Comparison of ENCODE assay signal across 9 mouse cellular contexts in genomic region chr4:82503274-82504014, GRCm38 (mm10).
A peak's percentile ranks its signal among the peaks of the same experiment; 100 is the strongest.
DNase-seq lines count a peak whose midpoint lies in the region; ATAC-seq and TF ChIP-seq lines count a peak whose summit lies in the region.
"Had no signal": no experiment of that assay in that cellular context is flagged by ENCODE, and none has a peak within 500 bp of the region (broad histone marks: within the 10 kb centered on the region; RNA-seq: fewer than 3 reads in every experiment).

No protein-coding gene starts in this region.

- no peaks in the 10 kb centered on the region for H3K9me3 ChIP-seq in heart, embryonic 11.5 days (replicated peaks; ENCODE audit: control insufficient read depth, low read length)
- no peaks in the 10 kb centered on the region for H3K9me3 ChIP-seq in hindbrain, embryonic 10.5 days
- H3K9me3 ChIP-seq in liver, postnatal 0 days (ENCODE audit: low read length), result no peaks in the 10 kb centered on the region

- no peak for TF ChIP-seq EP300 in liver, postnatal 0 days (IDR thresholded peaks at IDR 0.05; ENCODE audit: low read depth)

- H3K36me3 ChIP-seq in heart, embryonic 11.5 days (ENCODE audit: control insufficient read depth, insufficient read depth, low read length), result no peaks in the 10 kb centered on the region
- H3K36me3 ChIP-seq in hindbrain, embryonic 10.5 days, result peaks cover under 1% of the 10 kb centered on the region
- no peaks in the 10 kb centered on the region for H3K36me3 ChIP-seq in liver, postnatal 0 days (replicated peaks; ENCODE audit: insufficient read depth, low read length)

- DNase-seq in heart, adult 9 months (ENCODE audit: low spot score in 2 of 2), result no peak
- peak; percentile 36 for DNase-seq in Muller cell, postnatal 12 days (ENCODE audit: inconsistent ontology term)
- DNase-seq in hindbrain, embryonic 10.5 days (ENCODE audit: low spot score), result no peak
- no peak for DNase-seq in liver, postnatal 0 days
- DNase-seq in cerebellum, adult 18-20 months, result no peak
- no peak for DNase-seq in adrenal gland, postnatal 36 days

- H3K4me3 ChIP-seq in heart, embryonic 11.5 days (ENCODE audit: low read depth, low read length), result peak overlapping the region; percentile 80
- H3K4me3 ChIP-seq in hindbrain, embryonic 10.5 days, result peak overlapping the region; percentile 79
- H3K4me3 ChIP-seq in liver, postnatal 0 days (ENCODE audit: low read depth, low read length), result peak overlapping the region; percentile 71

- peak overlapping the region; percentile 100 for H3K9ac ChIP-seq in heart, embryonic 11.5 days (ENCODE audit: low read depth, low read length)
- H3K9ac ChIP-seq in liver, postnatal 0 days (replicated peaks), result peak overlapping the region; percentile 57; the same call in 1 of the 2 replicates

- peaks cover 30% of the 10 kb centered on the region for H3K4me1 ChIP-seq in heart, embryonic 11.5 days (ENCODE audit: control insufficient read depth, insufficient read depth, low read length)
- peaks cover 46% of the 10 kb centered on the region for H3K4me1 ChIP-seq in hindbrain, embryonic 10.5 days (replicated peaks)
- H3K4me1 ChIP-seq in liver, postnatal 0 days (ENCODE audit: insufficient read depth), result 0 out of 2 replicates have a peak, but pooled peaks cover 6% of the 10 kb centered on the region

- no peaks in the 10 kb centered on the region for H3K27me3 ChIP-seq in heart, embryonic 11.5 days (ENCODE audit: control insufficient read depth, insufficient read depth, low read length)
- H3K27me3 ChIP-seq in hindbrain, embryonic 10.5 days (ENCODE audit: insufficient read depth, poor library complexity, severe bottlenecking), result peaks cover 68% of the 10 kb centered on the region
- H3K27me3 ChIP-seq in liver, postnatal 0 days (ENCODE audit: insufficient read depth, low read length), result peaks cover 30% of the 10 kb centered on the region
- H3K27me3 ChIP-seq: CH12.LX had no signal

- ATAC-seq in heart, embryonic 11.5 days (replicated peaks; ENCODE audit: insufficient number of reproducible peaks, low FRiP score, low TSS enrichment), result no peak
- ATAC-seq in liver, postnatal 0 days, result no peak
- no peak for ATAC-seq in cerebellum, adult (ENCODE audit: insufficient number of reproducible peaks, low FRiP score, low TSS enrichment)

- 17% methylated on average over 8 of the region's 8 CpGs for WGBS in heart, embryonic 11.5 days (ENCODE audit: insufficient replicate concordance)
- WGBS in hindbrain, embryonic 10.5 days, result 36% methylated on average over 8 of the region's 8 CpGs
- 26% methylated on average over 8 of the region's 8 CpGs for WGBS in liver, postnatal 0 days (ENCODE audit: insufficient replicate concordance)

- H3K4me2 ChIP-seq in heart, embryonic 11.5 days, result peak overlapping the region; percentile 94
- peak overlapping the region; percentile 75 for H3K4me2 ChIP-seq in liver, postnatal 0 days (ENCODE audit: low read depth, low read length)

- H3K27ac ChIP-seq in heart, embryonic 11.5 days (ENCODE audit: low read depth, low read length), result peak overlapping the region; percentile 100
- no peak overlapping the region for H3K27ac ChIP-seq in hindbrain, embryonic 10.5 days
- H3K27ac ChIP-seq in liver, postnatal 0 days (ENCODE audit: low read depth), result peak overlapping the region; percentile 98

- TF ChIP-seq CTCF in liver, postnatal 0 days (IDR thresholded peaks at IDR 0.05; ENCODE audit: low read depth), result no peak
